Comparison of ENCODE assay signal across 9 mouse cellular contexts in the genomic region with DNA sequence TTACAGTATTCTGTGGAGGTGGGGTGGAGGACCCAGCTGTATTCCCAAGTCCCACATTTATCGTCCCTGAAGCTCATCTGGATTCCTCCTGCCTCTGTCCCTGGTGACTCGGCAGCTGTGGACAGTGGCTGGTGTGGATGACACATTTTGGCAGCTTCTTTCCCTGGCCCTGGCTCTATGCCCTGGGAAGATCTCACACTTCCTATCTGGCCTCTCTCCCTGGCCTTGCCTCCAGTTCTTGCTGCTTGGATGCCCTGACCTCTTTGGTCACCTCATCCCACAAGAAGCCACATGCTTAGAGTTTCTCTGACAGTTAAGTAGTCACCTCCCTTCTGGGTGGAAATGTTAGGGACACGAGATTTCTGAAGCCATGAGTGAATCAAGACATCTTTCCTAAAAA. TPM values are rescaled to one million over a fixed set of nuclear protein-coding genes. Genes with fewer than 3 reads are reported as not detected.
DNase-seq lines count a peak whose midpoint lies in the region; ATAC-seq lines count a peak whose summit lies in the region.
"Had no signal": no experiment of that assay in that cellular context is flagged by ENCODE, and none has a peak within 500 bp of the region (broad histone marks: within the 10 kb centered on the region; RNA-seq: fewer than 3 reads in every experiment).

No protein-coding gene starts in this region.

- H3K4me3 ChIP-seq in kidney, embryonic 14.5 days (ENCODE audit: low read length): no peak overlapping the region
- H3K4me3 ChIP-seq in neural tube, embryonic 15.5 days (replicated peaks): no peak overlapping the region
- H3K4me3 ChIP-seq: limb, embryonic 15.5 days had no signal

- H3K27me3 ChIP-seq in kidney, embryonic 14.5 days (ENCODE audit: control insufficient read depth, insufficient read depth, low read length): no peaks in the 10 kb centered on the region
- no peaks in the 10 kb centered on the region for H3K27me3 ChIP-seq in neural tube, embryonic 15.5 days (replicated peaks)
- H3K27me3 ChIP-seq: limb, embryonic 15.5 days had no signal

- ATAC-seq in kidney, embryonic 14.5 days (ENCODE audit: low FRiP score, low TSS enrichment): no peak
- ATAC-seq in megakaryocyte-erythroid progenitor cell, adult 5-6 weeks (replicated peaks; ENCODE audit: low FRiP score, low TSS enrichment, poor library complexity, severe bottlenecking): no peak
- no peak for ATAC-seq in neural tube, embryonic 15.5 days (ENCODE audit: low FRiP score)

- H3K4me2 ChIP-seq in kidney, embryonic 14.5 days (replicated peaks; ENCODE audit: low read depth, low read length): no peak overlapping the region
- H3K4me2 ChIP-seq in neural tube, embryonic 15.5 days: no peak overlapping the region
- H3K4me2 ChIP-seq: limb, embryonic 15.5 days had no signal

- H3K9ac ChIP-seq in kidney, embryonic 14.5 days (ENCODE audit: low read depth, low read length): no peak overlapping the region
- H3K9ac ChIP-seq in neural tube, embryonic 15.5 days (replicated peaks): no peak overlapping the region
- H3K9ac ChIP-seq: limb, embryonic 15.5 days had no signal

- WGBS in kidney, embryonic 14.5 days: 63% methylated on average over 3 of the region's 3 CpGs
- 77% methylated on average over 3 of the region's 3 CpGs for WGBS in neural tube, embryonic 15.5 days

- H3K36me3 ChIP-seq in kidney, embryonic 14.5 days (ENCODE audit: control insufficient read depth, insufficient read depth, low read length): no peaks in the 10 kb centered on the region
- no peaks in the 10 kb centered on the region for H3K36me3 ChIP-seq in neural tube, embryonic 15.5 days
- H3K36me3 ChIP-seq: limb, embryonic 15.5 days had no signal

- peak; percentile 8 for DNase-seq in kidney, adult 11 months
- DNase-seq in 3T3-L1 (ENCODE audit: low read depth, low spot score): peak; percentile 70
- peak; percentile 45 for DNase-seq in brain, adult 2 months (ENCODE audit: low read depth, low spot score)
- DNase-seq in kidney, postnatal 10 days: peak; percentile 65
- no peak for DNase-seq in spleen, postnatal 4 days (ENCODE audit: low spot score in 2 of 2)

- peaks cover under 1% of the 10 kb centered on the region; the same call in 1 of the 2 replicates for H3K4me1 ChIP-seq in kidney, embryonic 14.5 days (ENCODE audit: control insufficient read depth, insufficient read depth, low read length)
- no peaks in the 10 kb centered on the region for H3K4me1 ChIP-seq in neural tube, embryonic 15.5 days

- no peaks in the 10 kb centered on the region for H3K9me3 ChIP-seq in kidney, embryonic 14.5 days (ENCODE audit: control insufficient read depth, low read length)
- H3K9me3 ChIP-seq in neural tube, embryonic 15.5 days (replicated peaks): no peaks in the 10 kb centered on the region
- H3K9me3 ChIP-seq: limb, embryonic 15.5 days had no signal

- no peak overlapping the region for H3K27ac ChIP-seq in kidney, embryonic 14.5 days (ENCODE audit: low read depth, low read length)
- H3K27ac ChIP-seq in neural tube, embryonic 15.5 days (replicated peaks): no peak overlapping the region
- H3K27ac ChIP-seq: limb, embryonic 15.5 days had no signal

RNA-seq across cellular contexts. Expression of a gene that starts 35.9 kb away (rescaled TPM):
- 0.23 and 0.39 TPM in 2 replicates for polyA plus RNA-seq in kidney, embryonic 14.5 days (2014; fragmentation: Nextera tagmentation; extraction: Ambion mirVana)
- not detected in 2 replicates for total RNA-seq in megakaryocyte-erythroid progenitor cell, adult 5-6 weeks (2014; fragmentation: Nextera tagmentation)
- total RNA-seq in megakaryocyte-erythroid progenitor cell, adult 5-6 weeks (2017): not detected in 2 replicates
- polyA plus RNA-seq in neural tube, embryonic 15.5 days (2015; fragmentation: Nextera tagmentation; extraction: Ambion mirVana): 1.0 and 1.8 TPM in 2 replicates

Comparison
In these comparisons a context has a peak if more than half of its experiments do, and no peak if none do; other contexts are left out.
1. DNase-seq: peak in kidney, adult 11 months (single experiment), 3T3-L1 (single experiment), brain, adult 2 months (single experiment) and kidney, postnatal 10 days (single experiment); none in spleen, postnatal 4 days (0 of 2).